Mouse (Mus musculus): ENCODE measurements around the gene Canx. TPM values are rescaled to one million over a fixed set of nuclear protein-coding genes. Genes with fewer than 3 reads are reported as not detected.

Gene Canx
- 357 and 396 TPM in 2 replicates for polyA plus RNA-seq (2012; ENCODE audit: insufficient read depth, insufficient read length, missing spikeins)

DNA sequence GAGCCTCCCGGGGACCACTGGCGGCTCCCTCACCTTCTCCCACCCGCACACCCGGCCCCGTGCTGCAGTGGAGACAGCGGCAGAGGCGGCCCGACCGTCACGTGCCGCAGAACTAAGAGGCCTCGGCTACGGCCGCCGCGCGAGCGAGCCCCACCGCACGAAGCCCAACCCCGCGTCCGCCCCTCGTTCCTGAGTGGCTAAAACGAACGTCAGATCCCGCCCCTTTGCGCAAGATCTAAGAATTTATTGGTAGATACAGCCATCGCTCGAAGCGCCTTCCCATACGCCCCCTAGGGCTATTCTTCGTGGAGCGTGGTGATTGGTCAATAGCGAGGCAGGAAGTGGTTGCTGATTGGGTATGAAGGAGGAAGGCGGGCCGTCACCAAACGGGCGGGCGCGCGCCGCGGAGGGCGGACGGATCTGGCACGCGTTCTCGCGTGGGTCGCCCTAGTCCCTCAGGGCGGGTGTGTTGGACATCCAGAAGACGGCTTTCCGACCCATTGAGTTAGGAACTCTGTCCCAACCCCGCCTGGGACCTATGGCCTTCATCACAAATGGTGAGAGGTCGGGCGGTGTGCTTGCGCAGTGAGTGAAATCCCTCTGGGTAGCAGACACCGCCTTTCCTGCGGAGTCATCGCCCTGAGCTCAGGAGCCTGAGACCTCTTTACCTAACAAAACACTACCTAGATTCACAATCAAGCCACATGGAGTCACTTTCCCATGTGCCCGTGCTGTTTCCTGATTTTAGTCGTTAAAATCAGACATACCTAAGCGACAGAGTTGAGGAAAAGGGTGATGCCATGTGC is at the start of gene Canx:
Gene Canx (minus strand): TSS at position 178 of the 806 bp plus-strand sequence.
- peak within 1 kb of the TSS; percentile 76 for H3K4me3 ChIP-seq (ENCODE audit: insufficient read depth, low read length)
- TF ChIP-seq POLR2A (IDR thresholded peaks at IDR 0.05; ENCODE audit: borderline replicate concordance, low read depth, low read length) (peak; percentile 76), CTCF (IDR thresholded peaks at IDR 0.05; ENCODE audit: low read depth, low read length) (no peak)
- peaks cover 20% of the 10 kb centered on the region for H3K4me1 ChIP-seq (ENCODE audit: control insufficient read depth, insufficient read depth, low read length)
- H3K27ac ChIP-seq (ENCODE audit: insufficient read depth, low read depth, low read length) = peak within 1 kb of the TSS; percentile 60

DNA sequence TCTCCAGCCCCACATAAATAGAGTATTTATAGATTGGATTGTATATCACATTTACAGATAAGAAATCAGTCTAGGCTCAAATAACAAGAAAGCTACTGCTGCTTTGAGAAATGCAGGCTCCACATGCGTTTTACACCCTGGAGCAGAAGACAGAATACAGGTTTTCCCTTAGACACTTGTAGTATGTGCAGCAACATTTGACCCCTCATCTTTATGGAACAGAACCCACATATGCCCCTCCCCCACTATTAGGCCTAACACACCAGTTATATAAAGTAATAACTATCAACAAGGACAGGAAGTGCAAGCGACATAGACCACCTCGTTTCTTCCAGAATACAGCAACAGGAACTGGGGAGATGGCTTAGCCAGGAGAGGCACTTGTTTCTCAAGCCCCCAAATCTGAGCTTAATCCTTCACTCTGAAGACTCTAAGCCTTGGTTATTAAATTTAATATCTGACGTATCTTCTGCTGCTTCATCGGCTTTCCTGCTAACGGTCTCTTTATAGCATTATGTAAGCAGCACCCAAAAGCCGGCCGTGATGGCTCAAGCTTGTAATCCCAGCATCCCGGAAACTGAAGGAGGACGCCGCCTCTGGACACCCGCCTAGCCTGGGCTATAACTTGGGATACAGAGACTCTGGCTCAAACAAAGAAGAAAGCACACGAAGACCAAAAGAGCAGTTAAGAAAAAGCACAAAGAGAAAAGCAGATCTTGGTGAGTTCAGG is 49.0 kb upstream of the Canx start:
- TF ChIP-seq CTCF (IDR thresholded peaks at IDR 0.05; ENCODE audit: low read depth, low read length) (no peak), POLR2A (IDR thresholded peaks at IDR 0.05; ENCODE audit: borderline replicate concordance, low read depth, low read length) (no peak)

GRCm38 (mm10) chr11:50373621-50374020 is 48.1 kb upstream of the Canx start:
- TF ChIP-seq CTCF (IDR thresholded peaks at IDR 0.05; ENCODE audit: low read depth, low read length) (no peak), POLR2A (IDR thresholded peaks at IDR 0.05; ENCODE audit: borderline replicate concordance, low read depth, low read length) (no peak)
- H3K4me3 ChIP-seq (ENCODE audit: insufficient read depth, low read length) = no peak overlapping the region
- no peak overlapping the region for H3K27ac ChIP-seq (ENCODE audit: insufficient read depth, low read depth, low read length)
- peaks cover 27% of the 10 kb centered on the region for H3K4me1 ChIP-seq (ENCODE audit: control insufficient read depth, insufficient read depth, low read length)

More for the DNA sequence above, 49.0 kb upstream of the Canx start:
- Histone ChIP-seq H3K27ac (ENCODE audit: insufficient read depth, low read depth, low read length) (no peak overlapping the region), H3K4me1 (ENCODE audit: control insufficient read depth, insufficient read depth, low read length) (peaks cover 21% of the 10 kb centered on the region), H3K4me3 (ENCODE audit: insufficient read depth, low read length) (no peak overlapping the region)

- no peak overlapping the region for H3K27ac ChIP-seq (ENCODE audit: insufficient read depth, low read depth, low read length)
- H3K4me3 ChIP-seq (ENCODE audit: insufficient read depth, low read length) = no peak overlapping the region
- H3K4me1 ChIP-seq (ENCODE audit: control insufficient read depth, insufficient read depth, low read length) = peaks cover 30% of the 10 kb centered on the region
- no peak for TF ChIP-seq POLR2A (IDR thresholded peaks at IDR 0.05; ENCODE audit: borderline replicate concordance, low read depth, low read length)
- no peak for TF ChIP-seq CTCF (IDR thresholded peaks at IDR 0.05; ENCODE audit: low read depth, low read length)
These were observed 47.6 kb upstream of the Canx start for GRCm38 (mm10) chr11:50373086-50373485.

- Histone ChIP-seq H3K4me1 (ENCODE audit: control insufficient read depth, insufficient read depth, low read length) (peaks cover 30% of the 10 kb centered on the region), H3K4me3 (ENCODE audit: insufficient read depth, low read length) (no peak overlapping the region), H3K27ac (ENCODE audit: insufficient read depth, low read depth, low read length) (no peak overlapping the region)
- TF ChIP-seq POLR2A (IDR thresholded peaks at IDR 0.05; ENCODE audit: borderline replicate concordance, low read depth, low read length) (no peak), CTCF (IDR thresholded peaks at IDR 0.05; ENCODE audit: low read depth, low read length) (no peak)
These were observed 46.4 kb upstream of the Canx start for GRCm38 (mm10) chr11:50371911-50372310.

DNA sequence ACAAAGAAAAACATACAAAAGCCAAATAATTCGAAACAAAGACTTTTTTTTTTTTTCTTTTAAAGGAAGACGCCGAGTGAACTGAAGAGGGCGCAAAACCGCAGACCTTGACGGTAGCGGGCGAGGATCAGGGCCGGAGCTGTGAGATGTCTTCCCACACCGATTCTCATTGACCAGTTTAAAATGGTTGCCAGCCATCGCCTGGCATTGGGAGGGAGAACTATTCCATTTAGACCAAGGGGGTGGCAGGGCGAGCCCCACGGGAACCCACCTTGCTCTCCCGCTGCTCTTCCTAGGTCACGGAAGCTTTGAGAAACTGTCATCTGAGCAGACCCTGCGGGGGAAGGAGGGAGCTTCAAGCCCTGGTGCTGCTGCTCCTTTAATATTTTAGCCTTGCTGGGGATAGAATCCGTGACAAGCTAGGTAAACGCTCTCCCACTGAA is 45.9 kb upstream of the Canx start:
- no peak overlapping the region for H3K4me3 ChIP-seq (ENCODE audit: insufficient read depth, low read length)
- TF ChIP-seq CTCF (IDR thresholded peaks at IDR 0.05; ENCODE audit: low read depth, low read length) (peak; percentile 58), POLR2A (IDR thresholded peaks at IDR 0.05; ENCODE audit: borderline replicate concordance, low read depth, low read length) (no peak)
- peaks cover 30% of the 10 kb centered on the region for H3K4me1 ChIP-seq (ENCODE audit: control insufficient read depth, insufficient read depth, low read length)
- H3K27ac ChIP-seq (ENCODE audit: insufficient read depth, low read depth, low read length) = no peak overlapping the region

- H3K27ac ChIP-seq (ENCODE audit: insufficient read depth, low read depth, low read length) = no peak overlapping the region
- H3K4me1 ChIP-seq (ENCODE audit: control insufficient read depth, insufficient read depth, low read length) = peaks cover 26% of the 10 kb centered on the region
- H3K4me3 ChIP-seq (ENCODE audit: insufficient read depth, low read length) = no peak overlapping the region
- TF ChIP-seq POLR2A (IDR thresholded peaks at IDR 0.05; ENCODE audit: borderline replicate concordance, low read depth, low read length) (no peak), CTCF (IDR thresholded peaks at IDR 0.05; ENCODE audit: low read depth, low read length) (no peak)
These were observed 45.5 kb upstream of the Canx start for GRCm38 (mm10) chr11:50370969-50371368.

- TF ChIP-seq CTCF (IDR thresholded peaks at IDR 0.05; ENCODE audit: low read depth, low read length) (no peak), POLR2A (IDR thresholded peaks at IDR 0.05; ENCODE audit: borderline replicate concordance, low read depth, low read length) (no peak)
- Histone ChIP-seq H3K27ac (ENCODE audit: insufficient read depth, low read depth, low read length) (peak overlapping the region; percentile 54), H3K4me3 (ENCODE audit: insufficient read depth, low read length) (no peak overlapping the region), H3K4me1 (ENCODE audit: control insufficient read depth, insufficient read depth, low read length) (peaks cover 23% of the 10 kb centered on the region)
These were observed 44.0 kb upstream of the Canx start for GRCm38 (mm10) chr11:50369360-50369911.

DNA sequence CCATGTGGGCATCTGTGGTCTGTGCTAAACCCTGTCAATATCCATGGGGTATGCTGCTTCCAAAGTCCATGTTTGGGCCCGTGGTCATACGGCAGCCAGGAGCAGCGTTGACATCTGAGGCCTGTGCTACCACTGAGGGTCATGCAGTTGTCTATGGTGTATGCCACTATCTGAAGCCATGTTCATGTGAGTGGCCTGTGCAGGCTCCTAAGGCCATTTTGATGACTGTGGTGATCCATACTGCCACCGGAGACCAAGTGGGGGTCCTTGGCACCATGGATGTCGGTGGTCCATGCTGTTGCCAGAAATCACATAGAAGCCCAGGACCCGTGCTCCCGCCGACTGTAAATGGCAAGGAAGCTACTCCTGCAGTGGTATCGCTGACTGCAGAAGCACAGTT is 42.1 kb upstream of the Canx start:
- no peak for TF ChIP-seq CTCF (IDR thresholded peaks at IDR 0.05; ENCODE audit: low read depth, low read length)
- no peak for TF ChIP-seq POLR2A (IDR thresholded peaks at IDR 0.05; ENCODE audit: borderline replicate concordance, low read depth, low read length)
- Histone ChIP-seq H3K4me3 (ENCODE audit: insufficient read depth, low read length) (no peak overlapping the region), H3K4me1 (ENCODE audit: control insufficient read depth, insufficient read depth, low read length) (peaks cover 23% of the 10 kb centered on the region), H3K27ac (ENCODE audit: insufficient read depth, low read depth, low read length) (no peak overlapping the region)

Data from bone marrow macrophage, adult 2 months (primary cell).